Mouse (Mus musculus): ENCODE data around the gene Irf6. TPM values are rescaled to one million over a fixed set of nuclear protein-coding genes. Genes with fewer than 3 reads are reported as not detected.

The Irf6 gene
- polyA plus RNA-seq, 1 experiment from 2014 or later: not detected

DNA sequence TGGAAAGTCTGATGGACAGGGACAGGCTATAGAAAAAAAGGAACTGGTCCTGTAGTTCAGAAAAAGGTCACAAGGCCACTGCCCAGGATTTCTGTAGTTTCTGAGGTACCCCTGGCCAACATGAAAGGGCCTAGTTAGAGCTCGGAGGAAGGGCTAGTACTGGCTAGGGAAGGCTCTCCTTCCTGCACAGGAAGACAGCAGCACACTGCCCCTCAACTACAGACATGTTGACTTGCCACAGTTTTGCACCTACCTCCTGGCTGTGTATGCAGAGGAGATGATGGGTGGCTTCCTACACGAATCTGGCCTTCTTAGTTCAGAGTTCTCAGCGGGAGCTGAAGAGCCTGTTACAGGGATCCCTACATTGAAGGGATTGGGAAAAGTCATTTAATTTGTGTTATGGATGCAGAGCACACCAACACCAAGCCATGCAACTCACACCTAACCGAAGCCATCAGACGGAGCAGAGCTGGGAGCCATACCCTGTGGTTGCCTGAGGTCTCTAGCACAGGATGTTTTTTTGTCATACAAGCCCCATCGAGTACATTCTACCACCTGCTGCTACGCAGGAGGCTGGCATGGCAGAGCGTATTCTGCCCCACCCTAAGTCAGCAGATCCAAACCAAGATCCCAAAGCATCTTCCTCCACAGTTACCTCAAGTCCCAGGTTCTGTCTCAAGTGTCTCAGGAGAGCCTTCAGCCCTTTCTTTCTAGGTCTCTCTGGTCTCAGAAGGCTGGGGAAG lies 47.9 kb downstream of the Irf6 start:
- H3K36me3 ChIP-seq (ENCODE audit: inconsistent target): peaks cover 24% of the 10 kb centered on the region; the same call in 1 of the 2 replicates
- peak overlapping the region; percentile 50 for H3K4me3 ChIP-seq (ENCODE audit: inconsistent target)
- H3K79me2 ChIP-seq (ENCODE audit: inconsistent target): peaks cover 38% of the 10 kb centered on the region
- WGBS (ENCODE audit: missing documents): 1% methylated on average over 8 of the region's 8 CpGs
- H3K27ac ChIP-seq: peak overlapping the region; percentile 88

DNA sequence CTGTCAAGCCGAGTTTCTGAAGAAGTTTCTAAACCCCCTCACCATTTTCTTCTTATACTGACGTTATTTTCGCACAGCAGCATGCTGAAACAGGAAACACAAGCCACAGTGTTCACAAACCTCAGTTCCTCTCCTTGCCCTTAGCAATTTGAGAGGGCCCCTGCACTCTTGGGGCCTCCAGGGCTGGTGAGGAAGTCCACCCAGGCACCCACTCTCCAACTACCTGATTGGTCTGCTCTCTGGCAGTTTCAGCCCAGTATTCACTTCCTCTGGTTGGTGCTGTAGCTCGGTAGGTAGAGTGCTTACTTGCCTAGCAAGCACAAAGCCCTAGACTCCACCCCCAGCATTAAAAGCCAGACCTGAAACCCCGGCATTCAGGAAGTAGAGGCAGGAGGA lies 48.5 kb downstream of the Irf6 start, which contains the start of gene Traf3ip3:
Gene Traf3ip3 (minus strand): TSS at position 321 of the 396 bp plus-strand sequence.
- 1% methylated on average over 5 of the region's 5 CpGs for WGBS (ENCODE audit: missing documents)
- peaks cover 38% of the 10 kb centered on the region for H3K79me2 ChIP-seq (ENCODE audit: inconsistent target)
- H3K27ac ChIP-seq: peak within 1 kb of the TSS; percentile 88
- H3K36me3 ChIP-seq (ENCODE audit: inconsistent target): peaks cover 18% of the 10 kb centered on the region; the same call in 1 of the 2 replicates
- H3K4me3 ChIP-seq (ENCODE audit: inconsistent target): peak within 1 kb of the TSS; percentile 50

DNA sequence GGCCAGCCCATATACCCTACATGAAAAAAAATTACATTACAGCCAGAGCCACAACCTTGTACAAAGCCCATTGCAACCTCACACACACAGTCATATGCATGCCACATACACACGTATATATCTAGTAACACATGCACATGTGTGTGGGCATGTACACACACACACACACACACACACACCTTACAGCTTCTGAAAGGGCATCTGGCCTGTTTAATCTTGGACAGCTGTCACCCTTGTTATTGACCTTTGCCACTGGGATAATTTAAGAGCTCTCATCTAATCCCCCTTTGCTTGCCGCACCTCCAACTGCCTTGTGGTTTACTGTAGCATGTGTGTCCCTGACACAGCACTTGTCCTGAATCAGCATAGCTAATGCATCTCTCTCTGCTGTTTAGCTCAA lies 50.9 kb downstream of the Irf6 start:
- Histone ChIP-seq H3K27ac (no peak overlapping the region), H3K79me2 (ENCODE audit: inconsistent target) (peaks cover 22% of the 10 kb centered on the region), H3K36me3 (ENCODE audit: inconsistent target) (no peaks in the 10 kb centered on the region), H3K4me3 (ENCODE audit: inconsistent target) (no peak overlapping the region)
- WGBS (ENCODE audit: missing documents): 80% methylated on average over 2 of the region's 2 CpGs

DNA sequence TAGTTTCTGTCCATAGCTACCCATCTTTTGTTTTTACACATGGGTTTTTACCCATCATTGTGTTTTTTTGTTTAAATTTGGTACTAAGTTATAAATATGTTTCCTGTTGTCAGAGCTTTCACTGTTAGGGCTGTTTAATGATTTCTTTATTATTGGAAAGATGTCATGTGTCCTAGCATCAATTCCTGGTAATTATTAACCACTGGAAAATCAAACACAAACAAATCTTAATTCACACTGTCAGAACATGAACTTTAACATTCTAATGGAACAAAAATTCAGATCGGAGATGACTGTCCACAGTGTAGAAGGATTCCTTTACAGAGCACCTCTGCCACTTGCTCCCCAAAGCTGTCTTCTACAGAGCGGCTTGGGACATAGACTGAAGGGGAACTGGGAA lies 52.5 kb downstream of the Irf6 start:
- Histone ChIP-seq H3K79me2 (ENCODE audit: inconsistent target) (peaks cover 6% of the 10 kb centered on the region; the same call in 1 of the 2 replicates), H3K36me3 (ENCODE audit: inconsistent target) (no peaks in the 10 kb centered on the region), H3K4me3 (ENCODE audit: inconsistent target) (no peak overlapping the region), H3K27ac (no peak overlapping the region)
- 93% methylated on average over 2 of the region's 2 CpGs for WGBS (ENCODE audit: missing documents)

DNA sequence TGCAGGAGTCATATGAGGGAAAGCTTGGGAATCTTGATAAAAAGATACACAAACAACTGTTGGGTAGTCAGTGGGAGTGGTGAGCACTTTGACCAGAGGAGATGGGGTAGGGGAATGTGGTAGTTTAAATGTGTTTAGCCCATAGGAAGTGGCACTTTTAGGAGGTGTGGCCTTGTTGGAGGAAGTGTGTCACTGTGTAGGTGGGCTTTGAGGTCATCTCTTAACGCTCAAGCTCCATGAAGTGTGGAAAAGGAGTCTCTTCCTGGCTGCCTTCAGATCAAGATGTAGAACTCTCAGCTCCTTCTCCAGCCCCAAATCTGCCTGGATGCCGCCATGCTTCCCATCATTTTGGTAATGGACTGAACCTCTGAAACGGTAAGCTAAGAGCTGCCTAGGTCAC lies 54.6 kb downstream of the Irf6 start, which contains the start of gene Lamb3:
Gene Lamb3 (plus strand): TSS at position 197 of the 400 bp plus-strand sequence.
- H3K27ac ChIP-seq: no peak within 1 kb of the TSS
- H3K36me3 ChIP-seq (ENCODE audit: inconsistent target): no peaks in the 10 kb centered on the region
- 59% methylated on average over 3 of the region's 3 CpGs for WGBS (ENCODE audit: missing documents)
- H3K79me2 ChIP-seq (ENCODE audit: inconsistent target): no peaks in the 10 kb centered on the region
- no peak within 1 kb of the TSS for H3K4me3 ChIP-seq (ENCODE audit: inconsistent target)

DNA sequence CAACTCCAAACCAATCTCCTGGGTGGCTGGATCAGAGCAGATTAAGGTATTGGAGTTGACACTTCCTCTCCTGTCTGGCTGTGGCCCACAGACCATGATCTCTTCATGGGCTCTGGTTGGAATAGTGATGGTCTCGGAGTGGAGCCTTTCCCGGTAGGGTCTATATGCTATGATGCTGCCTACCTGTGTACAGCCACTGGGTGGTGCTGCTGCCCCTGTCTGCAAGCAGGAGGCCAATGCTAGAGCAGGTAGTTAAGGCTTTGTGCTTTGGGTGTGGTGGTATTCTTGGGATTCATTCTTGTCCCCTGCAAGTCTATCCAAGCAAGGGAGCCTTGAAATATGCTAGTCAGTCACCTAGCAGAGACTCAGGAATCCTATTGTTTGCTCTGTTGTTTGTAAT lies 55.3 kb downstream of the Irf6 start:
- WGBS (ENCODE audit: missing documents): 15% methylated on average over 2 of the region's 2 CpGs
- H3K79me2 ChIP-seq (ENCODE audit: inconsistent target): no peaks in the 10 kb centered on the region

DNA sequence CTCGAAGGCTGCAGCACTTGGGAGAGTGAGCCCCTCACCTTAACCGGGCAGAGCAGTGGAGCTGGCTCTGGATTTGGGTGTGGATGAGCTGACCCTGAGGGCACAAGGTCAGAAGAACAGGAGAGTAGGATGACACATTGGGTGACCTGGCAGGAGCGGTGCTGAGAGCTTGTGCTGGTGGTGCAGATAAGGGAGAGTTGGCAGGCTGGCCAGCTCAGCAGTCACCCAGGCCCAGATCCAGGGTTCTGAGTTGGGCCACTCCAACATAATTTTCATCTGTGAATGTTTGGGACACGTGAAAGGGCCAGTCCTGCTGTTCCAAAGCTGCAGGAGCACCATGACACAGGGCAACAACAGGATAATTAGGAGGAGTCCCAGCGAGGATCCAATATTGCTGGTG lies 58.5 kb downstream of the Irf6 start:
- Histone ChIP-seq H3K36me3 (ENCODE audit: inconsistent target) (no peaks in the 10 kb centered on the region), H3K4me3 (ENCODE audit: inconsistent target) (no peak overlapping the region), H3K27ac (no peak overlapping the region), H3K79me2 (ENCODE audit: inconsistent target) (no peaks in the 10 kb centered on the region)
- 95% methylated on average over 5 of the region's 5 CpGs for WGBS (ENCODE audit: missing documents)

More for the DNA sequence above, 55.3 kb downstream of the Irf6 start:
- H3K27ac ChIP-seq: no peak overlapping the region
- H3K4me3 ChIP-seq (ENCODE audit: inconsistent target): no peak overlapping the region
- H3K36me3 ChIP-seq (ENCODE audit: inconsistent target): no peaks in the 10 kb centered on the region

DNA sequence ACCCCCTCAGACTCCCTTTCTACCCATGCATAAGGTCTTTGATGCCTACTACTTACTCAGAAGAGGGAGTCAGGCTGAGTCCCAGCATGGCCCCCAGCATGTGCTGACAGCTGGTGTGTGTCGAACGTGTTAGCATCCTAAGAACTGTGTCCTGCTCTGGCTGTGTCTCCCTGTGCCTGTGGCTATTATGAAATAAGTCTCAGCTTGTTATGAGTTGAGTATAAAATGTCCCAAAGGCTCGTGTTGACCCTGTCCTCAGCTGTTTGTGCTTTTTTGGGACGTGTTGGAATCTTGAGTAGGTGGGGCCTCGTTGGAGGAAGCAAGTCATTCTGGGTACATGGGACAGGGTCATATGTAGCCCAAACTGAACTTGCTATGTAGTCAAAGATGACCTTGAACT lies 61.1 kb downstream of the Irf6 start:
- no peak overlapping the region for H3K27ac ChIP-seq
- H3K4me3 ChIP-seq (ENCODE audit: inconsistent target): no peak overlapping the region
- WGBS (ENCODE audit: missing documents): 88% methylated on average over 5 of the region's 5 CpGs
- no peaks in the 10 kb centered on the region for H3K79me2 ChIP-seq (ENCODE audit: inconsistent target)
- no peaks in the 10 kb centered on the region for H3K36me3 ChIP-seq (ENCODE audit: inconsistent target)

DNA sequence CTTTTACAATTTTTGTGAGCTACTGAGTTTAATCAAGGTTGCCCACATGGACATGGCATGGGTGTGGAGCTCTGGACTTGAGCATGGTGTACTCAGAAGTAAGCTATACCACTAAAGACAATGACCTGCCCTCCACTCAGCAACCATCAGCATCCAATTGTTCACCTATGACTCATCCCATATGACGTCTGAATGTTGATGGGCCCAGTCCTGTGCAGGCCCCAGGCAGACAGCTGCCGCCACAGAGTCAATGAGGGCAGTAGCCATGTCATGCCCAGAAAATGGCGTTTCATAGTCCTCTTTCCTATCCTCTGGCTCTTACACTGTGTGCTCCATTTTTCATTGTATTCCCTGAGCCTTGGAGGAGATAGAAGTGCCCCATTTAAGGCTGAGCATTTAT lies 63.1 kb downstream of the Irf6 start:
- Histone ChIP-seq H3K27ac (no peak overlapping the region), H3K36me3 (ENCODE audit: inconsistent target) (no peaks in the 10 kb centered on the region), H3K4me3 (ENCODE audit: inconsistent target) (no peak overlapping the region), H3K79me2 (ENCODE audit: inconsistent target) (no peaks in the 10 kb centered on the region)
- WGBS (ENCODE audit: missing documents): 93% methylated on average over 3 of the region's 3 CpGs

DNA sequence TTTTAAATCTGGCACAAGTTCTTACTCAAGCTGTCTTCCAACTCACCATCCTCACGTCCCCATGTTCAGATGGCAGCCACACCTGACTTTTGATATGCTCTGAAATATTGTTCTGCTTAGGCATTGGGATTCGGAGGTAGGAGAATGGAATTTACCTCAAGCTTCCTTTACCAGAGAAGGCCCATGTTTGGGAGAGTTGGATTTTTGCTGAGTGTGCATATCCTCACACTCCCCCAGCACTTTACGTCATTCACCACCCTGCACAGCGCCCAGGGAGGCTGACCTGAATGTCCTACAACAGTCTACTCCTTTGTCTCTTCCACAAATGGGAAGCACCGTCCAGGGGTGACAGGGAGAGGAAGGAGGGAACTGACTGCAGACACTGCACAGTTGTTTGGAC lies 67.5 kb downstream of the Irf6 start:
- Histone ChIP-seq H3K27ac (no peak overlapping the region), H3K4me3 (ENCODE audit: inconsistent target) (no peak overlapping the region), H3K79me2 (ENCODE audit: inconsistent target) (no peaks in the 10 kb centered on the region), H3K36me3 (ENCODE audit: inconsistent target) (no peaks in the 10 kb centered on the region)
- WGBS (ENCODE audit: missing documents): 68% methylated on average over 5 of the region's 5 CpGs

Other genes starting within 250 kb of the Irf6 start
- not detected in 3 replicates for gene Syt14, start 117.3 kb upstream of the Irf6 start, polyA plus RNA-seq (2018)
- gene Diexf, start 22.8 kb upstream of the Irf6 start, polyA plus RNA-seq (2018): 5.6 to 8.0 TPM (median 6.4 TPM) in 3 replicates
- 4.8 to 6.7 TPM (median 4.8 TPM) in 3 replicates for gene A130010J15Rik, start 14.9 kb downstream of the Irf6 start, polyA plus RNA-seq (2018)
- 10.8 to 32.5 TPM (median 15.4 TPM) in 3 replicates for gene Traf3ip3, start 48.6 kb downstream of the Irf6 start, polyA plus RNA-seq (2018)
- 0.05 TPM in 1 of 3 replicates, not detected in the others for gene Lamb3, start 54.6 kb downstream of the Irf6 start, polyA plus RNA-seq (2018)
- 0.29 to 0.38 TPM in 2 of 3 replicates, not detected in the other for gene Hsd11b1, start 111.0 kb downstream of the Irf6 start, polyA plus RNA-seq (2018)
- gene G0s2, start 120.1 kb downstream of the Irf6 start, polyA plus RNA-seq (2018): 0.43 TPM in 1 of 3 replicates, not detected in the others
- gene Camk1g, start 217.2 kb downstream of the Irf6 start, polyA plus RNA-seq (2018): not detected in 3 replicates

Measured in macrophage (primary cell).